Mouse (Mus musculus): ENCODE results near the gene Pla2g7.

DNA sequence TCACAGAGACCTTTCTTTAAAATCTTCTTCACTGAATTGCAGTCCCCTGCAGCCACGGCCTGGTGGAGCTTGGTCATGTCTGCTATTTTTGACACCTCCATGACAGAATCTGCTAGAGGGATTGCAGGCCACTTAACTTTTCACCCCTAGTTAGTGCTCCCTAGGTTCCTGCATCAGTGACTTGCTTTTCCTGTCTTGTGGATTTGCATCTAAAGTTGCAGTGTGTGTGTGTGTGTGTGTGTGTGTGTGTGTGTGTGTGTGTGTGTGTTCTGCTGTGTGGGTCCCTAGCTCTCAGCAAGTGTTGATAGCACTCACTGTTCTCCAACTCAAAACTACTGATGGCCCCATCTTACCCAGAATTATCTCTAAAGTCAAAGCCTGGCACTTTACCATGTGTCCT, 24.4 kb upstream of the Pla2g7 start, which contains the start of gene Ankrd66:
- TF ChIP-seq POLR2A (IDR thresholded peaks at IDR 0.05; ENCODE audit: extremely low read depth, insufficient read depth, low read length), result no peak
- no peak for TF ChIP-seq CTCF (IDR thresholded peaks at IDR 0.05; ENCODE audit: low read depth, low read length)
